Mouse (Mus musculus) heart, embryonic 12.5 days (tissue): ENCODE measurements around the gene Lrba. TPM values are rescaled to one million over a fixed set of nuclear protein-coding genes. Genes with fewer than 3 reads are reported as not detected.
A peak's percentile ranks its signal among the peaks of the same experiment; 100 is the strongest.

Source experiments
- ATAC-seq: fragments of 200-750 bp; cut with Nextera tagmentation; 2 replicates; pipeline ENCODE4 v1.8.0; 2017; ENCODE audit warnings: moderate TSS enrichment, moderate library complexity; ENCODE audit not compliant: insufficient number of reproducible peaks, low FRiP score
- H3K27ac ChIP-seq: fragments of 300-500 bp; sonication (generic); 2 replicates; pipeline ENCODE4 v1.5.1; 2016; ENCODE audit warnings: mild to moderate bottlenecking, moderate library complexity; ENCODE audit not compliant: poor library complexity, severe bottlenecking
- H3K27me3 ChIP-seq: fragments of 300-500 bp; sonication (generic); replicated peaks from 2 replicates; pipeline ENCODE4 v1.6.1; 2016; ENCODE audit warnings: mild to moderate bottlenecking, moderate library complexity
- H3K36me3 ChIP-seq: fragments of 300-500 bp; sonication (generic); 2 replicates; pipeline ENCODE4 v1.6.1; 2016; ENCODE audit warnings: mild to moderate bottlenecking, moderate library complexity
- H3K4me1 ChIP-seq: fragments of 300-500 bp; sonication (generic); replicated peaks from 2 replicates; pipeline ENCODE4 v1.6.1; 2016; ENCODE audit warnings: mild to moderate bottlenecking
- H3K4me2 ChIP-seq: fragments of 300-500 bp; sonication (generic); 2 replicates; pipeline ENCODE4 v1.6.1; 2016; ENCODE audit warnings: mild to moderate bottlenecking, moderate library complexity
- H3K4me3 ChIP-seq: fragments of 300-500 bp; sonication (generic); 2 replicates; pipeline ENCODE4 v1.5.1; 2016; ENCODE audit warnings: mild to moderate bottlenecking
- H3K9ac ChIP-seq: fragments of 300-500 bp; sonication (generic); 2 replicates; pipeline ENCODE4 v1.6.1; 2016; ENCODE audit warnings: mild to moderate bottlenecking, moderate library complexity
- H3K9me3 ChIP-seq: fragments of 300-500 bp; sonication (generic); replicated peaks from 2 replicates; pipeline ENCODE4 v1.6.1; 2016; ENCODE audit warnings: mild to moderate bottlenecking, moderate library complexity
- WGBS: fragments of 180-500 bp; shearing (Covaris S2); methylation state at CpG from one replicate; pipeline ENCODE4 v1.1.7; 2016; 5-methylcytosine and 5-hydroxymethylcytosine counted together
- polyA plus RNA-seq: library from polyadenylated mRNA; unstranded; fragments of >200 nt; fragmentation: Nextera tagmentation; extraction: Ambion mirVana; gene quantifications from 2 replicates; pipeline ENCODE4 v1.2.1, GENCODE M21; 2016

Gene Lrba
- polyA plus RNA-seq, 1 experiment from 2014 or later, result 2.9 TPM

DNA sequence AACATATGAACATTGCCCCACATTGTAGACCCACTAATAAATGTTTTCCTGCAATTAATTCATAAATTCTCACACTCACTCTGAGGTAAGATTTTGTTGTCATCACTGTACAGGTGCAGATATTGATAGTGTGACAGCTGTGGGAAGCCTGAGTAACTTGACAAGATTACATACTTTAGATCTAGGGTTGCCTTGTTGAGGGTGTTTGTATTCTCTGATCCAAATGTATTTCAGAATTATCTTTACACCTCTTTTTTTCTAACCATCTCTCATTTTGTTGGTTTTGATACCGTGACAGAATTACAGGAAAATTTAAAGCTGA is 336.5 kb downstream of the Lrba start:
- Histone ChIP-seq H3K9me3 (no peaks in the 10 kb centered on the region), H3K27me3 (no peaks in the 10 kb centered on the region), H3K36me3 (no peaks in the 10 kb centered on the region), H3K4me3 (no peak overlapping the region), H3K9ac (no peak overlapping the region), H3K4me1 (peaks cover 6% of the 10 kb centered on the region; the same call in 1 of the 2 replicates), H3K4me2 (no peak overlapping the region), H3K27ac (no peak overlapping the region)
- ATAC-seq, result no peak
- 73% methylated on average over 1 of the region's 1 CpGs for WGBS

DNA sequence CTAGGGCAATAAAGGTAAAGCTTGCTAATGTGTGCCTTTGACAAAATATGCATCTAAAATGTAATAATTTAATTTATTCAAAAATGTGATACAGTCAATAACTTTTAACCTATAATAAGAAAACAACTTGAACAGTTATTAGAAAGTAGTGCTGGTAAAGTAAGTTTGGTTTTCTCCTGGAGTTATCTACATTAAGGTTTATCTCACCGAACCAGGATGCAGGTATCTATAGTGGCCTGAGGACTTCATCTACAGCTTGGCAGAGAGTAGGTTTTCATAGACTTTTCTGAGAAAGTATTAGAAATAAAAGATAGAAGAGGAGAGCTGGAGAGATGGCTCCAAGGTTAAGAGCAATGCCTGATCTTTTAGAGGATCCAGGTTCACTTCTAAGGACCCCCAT is 336.9 kb downstream of the Lrba start:
- Histone ChIP-seq H3K4me3 (no peak overlapping the region), H3K4me1 (peaks cover 5% of the 10 kb centered on the region; the same call in 1 of the 2 replicates), H3K36me3 (no peaks in the 10 kb centered on the region), H3K4me2 (no peak overlapping the region), H3K27me3 (no peaks in the 10 kb centered on the region), H3K9ac (no peak overlapping the region), H3K27ac (no peak overlapping the region), H3K9me3 (no peaks in the 10 kb centered on the region)
- WGBS, result 85% methylated on average over 1 of the region's 1 CpGs
- no peak for ATAC-seq

DNA sequence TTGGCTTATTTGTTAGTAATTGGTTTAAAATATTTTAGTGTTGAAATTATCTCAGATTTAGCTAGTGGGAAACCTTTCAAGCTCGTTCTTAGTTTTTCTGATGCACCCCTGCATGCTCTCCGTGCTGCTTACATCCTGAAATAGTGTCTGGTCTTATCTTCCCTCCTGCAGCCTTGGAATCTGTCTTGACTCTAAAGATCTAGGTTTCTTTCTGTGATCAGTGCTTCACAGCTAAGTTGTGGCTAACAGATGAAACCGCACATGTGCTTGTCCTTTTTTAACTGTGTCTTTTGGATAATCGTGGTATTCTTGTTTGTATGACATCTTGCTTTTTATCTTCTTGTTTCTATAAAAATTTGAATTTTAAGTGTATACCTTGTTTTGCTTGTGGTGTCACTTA is 342.8 kb downstream of the Lrba start:
- 37% methylated on average over 4 of the region's 4 CpGs for WGBS
- Histone ChIP-seq H3K27ac (no peak overlapping the region), H3K9me3 (no peaks in the 10 kb centered on the region), H3K4me1 (no peaks in the 10 kb centered on the region), H3K27me3 (no peaks in the 10 kb centered on the region), H3K4me2 (no peak overlapping the region), H3K9ac (no peak overlapping the region), H3K4me3 (no peak overlapping the region), H3K36me3 (no peaks in the 10 kb centered on the region)
- no peak for ATAC-seq

DNA sequence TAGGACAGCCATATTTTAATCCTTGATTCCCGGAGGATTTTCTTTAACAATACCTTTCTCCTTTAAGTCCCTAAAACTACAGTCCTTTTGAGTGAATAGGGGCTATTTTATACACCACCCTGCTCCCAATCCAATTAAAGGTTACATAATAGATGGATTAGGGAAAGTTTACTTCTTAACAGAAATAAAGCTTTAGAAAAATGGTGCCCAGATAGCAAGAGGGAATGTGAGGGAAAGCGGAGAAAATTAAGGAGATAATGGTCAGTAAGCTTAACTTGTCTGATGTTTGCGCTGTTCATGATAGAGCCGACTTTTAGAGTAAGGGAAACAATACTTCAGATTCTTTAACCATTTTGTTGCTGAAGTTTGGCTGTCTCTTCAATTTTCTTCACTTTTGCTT is 347.0 kb downstream of the Lrba start:
- no peaks in the 10 kb centered on the region for H3K36me3 ChIP-seq
- no peak overlapping the region for H3K27ac ChIP-seq
- ATAC-seq, result no peak
- no peaks in the 10 kb centered on the region for H3K4me1 ChIP-seq
- H3K9ac ChIP-seq, result no peak overlapping the region
- no peak overlapping the region for H3K4me2 ChIP-seq
- H3K27me3 ChIP-seq, result no peaks in the 10 kb centered on the region
- no peaks in the 10 kb centered on the region for H3K9me3 ChIP-seq
- WGBS, result 49% methylated on average over 4 of the region's 4 CpGs
- no peak overlapping the region for H3K4me3 ChIP-seq

DNA sequence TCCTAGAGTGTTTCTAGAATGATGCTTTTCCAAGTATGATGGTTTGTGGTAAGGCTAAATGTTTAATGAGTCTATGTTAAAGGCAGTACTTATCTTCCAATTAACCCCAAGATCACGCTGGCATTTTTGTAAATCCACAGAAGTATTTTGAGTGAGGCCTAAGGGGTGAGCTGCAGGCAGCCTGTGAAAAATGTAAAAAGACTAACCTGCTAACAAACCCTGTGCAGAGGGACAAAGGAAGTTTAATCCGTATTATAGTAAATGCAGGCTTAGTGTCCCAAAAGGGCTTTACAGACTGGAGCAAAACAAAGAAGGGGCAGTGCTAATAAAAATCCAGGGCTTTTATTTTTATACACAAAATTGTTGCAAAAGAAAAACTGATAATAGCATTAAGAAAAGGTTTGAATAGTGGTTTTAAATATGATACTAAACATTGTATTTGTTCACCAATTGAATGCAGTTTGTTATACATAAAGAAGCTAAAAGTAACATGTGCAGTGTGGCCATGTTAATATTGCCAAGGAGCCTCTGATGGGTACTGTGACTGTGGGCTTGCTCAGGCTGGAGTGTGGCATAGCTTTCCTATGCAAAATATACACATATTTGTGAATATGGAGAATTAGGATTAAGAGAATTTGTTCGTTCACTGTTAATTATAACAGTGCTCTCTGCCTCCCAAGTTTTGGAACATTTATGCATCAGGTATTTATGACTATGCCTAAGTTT is 348.2 kb downstream of the Lrba start:
- Histone ChIP-seq H3K4me1 (no peaks in the 10 kb centered on the region), H3K27ac (no peak overlapping the region), H3K36me3 (no peaks in the 10 kb centered on the region), H3K9ac (no peak overlapping the region), H3K4me2 (no peak overlapping the region), H3K4me3 (no peak overlapping the region), H3K27me3 (no peaks in the 10 kb centered on the region), H3K9me3 (no peaks in the 10 kb centered on the region)
- ATAC-seq, result no peak
- 69% methylated on average over 3 of the region's 3 CpGs for WGBS

DNA sequence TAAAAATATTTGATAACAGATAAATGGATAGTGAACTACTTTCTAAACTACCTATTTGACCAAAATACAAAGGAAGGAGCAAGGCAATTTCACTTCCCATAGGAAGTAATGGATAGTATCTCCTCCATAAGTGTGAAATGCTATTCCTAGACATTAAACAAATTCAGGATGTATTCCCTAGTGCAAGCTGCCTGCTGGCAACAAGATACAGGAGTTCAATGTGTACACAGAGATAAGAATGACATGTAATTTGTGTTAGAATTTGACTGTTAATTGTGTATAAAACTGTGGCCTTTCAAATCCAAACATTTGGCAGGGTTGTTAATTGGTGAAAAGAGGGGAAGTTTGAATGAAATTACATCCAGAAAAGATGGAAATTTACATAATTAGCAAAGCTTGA is 350.8 kb downstream of the Lrba start:
- H3K4me2 ChIP-seq, result no peak overlapping the region
- H3K4me3 ChIP-seq, result no peak overlapping the region
- no peaks in the 10 kb centered on the region for H3K27me3 ChIP-seq
- no peak overlapping the region for H3K9ac ChIP-seq
- no peaks in the 10 kb centered on the region for H3K9me3 ChIP-seq
- no peak overlapping the region for H3K27ac ChIP-seq
- no peak for ATAC-seq
- H3K36me3 ChIP-seq, result no peaks in the 10 kb centered on the region
- H3K4me1 ChIP-seq, result no peaks in the 10 kb centered on the region

DNA sequence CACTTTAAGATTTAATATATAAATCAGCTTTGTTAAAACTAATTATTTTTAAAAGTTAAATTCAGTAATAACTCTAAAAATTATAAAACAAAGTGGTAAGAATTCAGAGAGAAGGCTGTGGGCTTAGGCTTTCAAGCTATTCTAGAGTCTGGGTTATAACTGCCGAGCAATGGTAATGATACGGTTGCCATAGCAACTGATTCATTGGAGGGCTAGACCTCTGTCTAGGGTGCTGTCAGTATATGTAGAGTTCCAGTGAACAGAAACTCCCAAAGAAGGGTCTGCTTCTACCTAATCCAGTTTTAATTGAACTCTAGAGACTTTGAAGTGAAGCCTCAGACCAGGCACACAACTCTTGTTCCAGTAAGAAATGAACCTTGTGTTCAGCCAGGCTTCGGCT is 377.8 kb downstream of the Lrba start:
- 75% methylated on average over 3 of the region's 3 CpGs for WGBS
- Histone ChIP-seq H3K4me3 (no peak overlapping the region), H3K36me3 (no peaks in the 10 kb centered on the region), H3K27me3 (no peaks in the 10 kb centered on the region), H3K4me1 (no peaks in the 10 kb centered on the region), H3K4me2 (no peak overlapping the region), H3K9ac (no peak overlapping the region), H3K9me3 (no peaks in the 10 kb centered on the region), H3K27ac (no peak overlapping the region)
- ATAC-seq, result no peak

DNA sequence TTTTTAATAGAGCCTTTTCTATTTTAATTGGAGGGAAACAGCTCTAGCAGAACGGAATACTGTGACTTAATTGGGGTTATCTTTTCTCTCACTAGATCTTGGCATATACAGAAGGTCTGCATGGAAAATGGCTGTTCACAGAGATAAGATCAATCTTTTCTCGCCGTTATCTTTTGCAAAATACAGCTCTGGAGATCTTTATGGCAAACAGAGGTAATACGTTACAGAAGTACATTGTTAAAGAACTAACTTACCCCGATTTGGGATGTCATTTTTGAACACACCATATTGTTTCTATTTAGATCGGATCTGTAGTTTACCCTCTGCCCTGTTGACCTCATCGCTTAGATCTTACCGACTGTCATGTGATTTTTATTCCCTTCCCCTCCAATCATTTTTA is 381.3 kb downstream of the Lrba start:
- 72% methylated on average over 8 of the region's 8 CpGs for WGBS
- no peaks in the 10 kb centered on the region for H3K27me3 ChIP-seq
- ATAC-seq, result no peak
- no peaks in the 10 kb centered on the region for H3K9me3 ChIP-seq
- H3K4me1 ChIP-seq, result no peaks in the 10 kb centered on the region
- no peak overlapping the region for H3K4me2 ChIP-seq
- no peaks in the 10 kb centered on the region for H3K36me3 ChIP-seq
- H3K4me3 ChIP-seq, result no peak overlapping the region
- H3K27ac ChIP-seq, result no peak overlapping the region
- no peak overlapping the region for H3K9ac ChIP-seq

DNA sequence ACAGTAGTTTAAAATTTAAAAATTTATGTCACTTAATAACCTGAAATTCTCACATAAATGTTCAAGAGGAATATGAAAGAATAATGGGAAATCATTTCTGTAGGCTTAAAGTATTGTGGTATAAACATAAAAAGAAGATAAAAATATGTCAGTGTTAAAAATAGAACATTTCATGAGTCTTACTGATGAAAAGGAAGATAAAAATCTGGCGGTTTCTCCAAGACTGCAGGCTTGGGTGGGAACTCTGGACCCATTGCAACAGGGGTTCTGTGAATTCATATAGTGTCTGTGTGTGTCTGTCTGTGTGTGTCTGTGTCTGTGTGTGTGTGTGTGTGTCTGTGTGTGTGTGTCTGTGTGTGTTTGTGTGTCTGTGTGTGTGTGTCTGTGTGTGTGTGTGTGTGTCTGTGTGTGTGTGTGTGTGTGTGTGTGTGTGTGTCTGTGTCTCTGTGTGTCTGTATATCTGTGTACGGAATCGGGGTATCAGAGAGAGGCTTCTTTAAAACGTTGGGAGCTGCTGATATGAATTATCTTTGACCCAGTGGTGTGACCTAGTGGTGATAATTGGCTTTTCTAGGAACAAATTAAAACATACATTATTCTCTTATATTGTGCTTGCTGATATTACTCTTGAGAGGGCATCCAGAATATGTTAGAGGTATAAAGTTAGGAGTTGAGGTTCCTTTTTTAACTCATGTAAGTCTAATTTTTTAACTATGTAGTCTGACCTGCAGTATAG is 402.7 kb downstream of the Lrba start:
- no peak for ATAC-seq
- WGBS, result 36% methylated on average over 4 of the region's 4 CpGs

DNA sequence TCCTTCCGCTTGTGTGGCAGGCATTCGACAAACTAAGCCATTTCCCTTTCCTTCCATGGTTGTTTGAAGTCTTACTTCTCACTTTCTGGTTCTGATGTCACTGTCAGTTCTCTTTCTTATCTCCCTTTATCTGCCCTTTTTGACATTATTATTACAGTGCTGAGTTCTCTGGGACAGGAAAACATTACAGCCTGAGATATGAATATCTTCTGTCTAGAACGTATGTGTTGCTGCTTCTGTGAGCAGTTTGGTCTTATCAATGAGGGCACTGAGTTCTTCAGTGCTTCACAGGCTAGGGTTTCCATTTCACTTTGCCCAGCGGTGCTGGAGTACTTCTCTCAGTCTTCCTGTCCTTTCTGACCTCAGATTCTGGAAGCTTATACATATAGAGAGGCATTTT is 404.9 kb downstream of the Lrba start:
- Histone ChIP-seq H3K27ac (no peak overlapping the region), H3K4me3 (no peak overlapping the region), H3K9me3 (no peaks in the 10 kb centered on the region), H3K36me3 (no peaks in the 10 kb centered on the region), H3K4me1 (peaks cover 18% of the 10 kb centered on the region; the same call in 1 of the 2 replicates), H3K9ac (no peak overlapping the region), H3K27me3 (no peaks in the 10 kb centered on the region), H3K4me2 (no peak overlapping the region)
- ATAC-seq, result no peak
- 42% methylated on average over 4 of the region's 4 CpGs for WGBS

More for the DNA sequence above, 402.7 kb downstream of the Lrba start:
- no peak overlapping the region for H3K27ac ChIP-seq
- H3K36me3 ChIP-seq, result no peaks in the 10 kb centered on the region
- no peak overlapping the region for H3K4me2 ChIP-seq
- no peaks in the 10 kb centered on the region for H3K9me3 ChIP-seq
- no peaks in the 10 kb centered on the region for H3K27me3 ChIP-seq
- no peak overlapping the region for H3K4me3 ChIP-seq
- H3K9ac ChIP-seq, result no peak overlapping the region
- peaks cover 18% of the 10 kb centered on the region; the same call in 1 of the 2 replicates for H3K4me1 ChIP-seq

DNA sequence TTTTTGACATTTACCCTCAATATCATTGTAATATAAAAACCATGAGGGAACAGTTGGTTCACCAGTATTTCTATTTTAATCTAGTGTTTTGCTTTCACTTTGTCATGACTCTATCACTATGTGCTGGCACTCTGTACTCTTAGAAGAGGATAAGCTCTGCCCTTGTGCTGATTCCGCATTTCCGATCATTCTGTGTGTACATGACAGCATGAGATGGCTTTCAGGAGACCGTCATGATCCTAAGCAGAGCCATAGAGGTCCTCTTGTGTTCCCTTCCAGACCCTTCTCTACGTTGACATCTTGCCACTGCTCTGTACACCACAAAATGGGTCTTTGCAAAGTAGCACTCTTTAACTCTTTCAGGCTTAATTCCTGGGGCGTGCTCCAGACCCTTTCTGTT is 411.0 kb downstream of the Lrba start:
- Histone ChIP-seq H3K9ac (no peak overlapping the region), H3K27me3 (no peaks in the 10 kb centered on the region), H3K27ac (peak overlapping the region; percentile 8; the same call in 1 of the 2 replicates), H3K4me2 (peak overlapping the region; percentile 52), H3K36me3 (no peaks in the 10 kb centered on the region), H3K4me3 (0 out of 2 replicates have a peak overlapping the region, but pooled peaks have one; percentile 12), H3K9me3 (no peaks in the 10 kb centered on the region), H3K4me1 (peaks cover 6% of the 10 kb centered on the region; the same call in 1 of the 2 replicates)
- 26% methylated on average over 5 of the region's 5 CpGs for WGBS
- ATAC-seq, result no peak
